Mouse (Mus musculus) heart, embryonic 14.5 days (tissue): Measurements from ENCODE around the gene Hist2h2ac. TPM values are rescaled to one million over a fixed set of nuclear protein-coding genes. Genes with fewer than 3 reads are reported as not detected.

Source experiments
- ATAC-seq: fragments of 200-750 bp; cut with Nextera tagmentation; 2 replicates; pipeline ENCODE4 v1.8.0; 2017; ENCODE audit warnings: low read depth, moderate TSS enrichment; ENCODE audit not compliant: insufficient number of reproducible peaks, insufficient read depth, low FRiP score
- H3K27ac ChIP-seq, 2 experiments: fragments of 200-500 bp in 1 of 2; fragments of 300-500 bp in 1 of 2; sonication (generic) in 1 of 2; replicated peaks in 1 of 2; 2 replicates each; pipeline ENCODE4 v1.5.1; 2012 to 2014; ENCODE audit warnings: low read depth in 2 of 2, low read length in 2 of 2, control low read depth in 1 of 2, mild to moderate bottlenecking in 1 of 2, mixed read lengths in 1 of 2; ENCODE audit not compliant: control insufficient read depth in 1 of 2, insufficient read depth in 1 of 2
- H3K27me3 ChIP-seq: fragments of 300-500 bp; sonication (generic); 2 replicates; pipeline ENCODE4 v1.6.1; 2014; ENCODE audit warnings: mild to moderate bottlenecking, low read length, control low read depth; ENCODE audit not compliant: control insufficient read depth, insufficient read depth
- H3K36me3 ChIP-seq: fragments of 300-500 bp; sonication (generic); 2 replicates; pipeline ENCODE4 v1.6.1; 2014; ENCODE audit warnings: mild to moderate bottlenecking, control low read depth, low read length, mixed read lengths; ENCODE audit not compliant: control insufficient read depth, insufficient read depth
- H3K4me1 ChIP-seq, 2 experiments: fragments of 200-500 bp in 1 of 2; fragments of 300-500 bp in 1 of 2; sonication (generic) in 1 of 2; 2 replicates each; pipeline ENCODE4 v1.6.1; 2012 to 2014; ENCODE audit warnings: low read length in 2 of 2, control low read depth in 1 of 2, mixed read lengths in 1 of 2; ENCODE audit not compliant: control insufficient read depth in 2 of 2, insufficient read depth in 2 of 2
- H3K4me2 ChIP-seq: fragments of 300-500 bp; sonication (generic); 2 replicates; pipeline ENCODE4 v1.6.1; 2014; ENCODE audit warnings: mild to moderate bottlenecking, low read length
- H3K4me3 ChIP-seq, 2 experiments: fragments of 200-500 bp in 1 of 2; fragments of 300-500 bp in 1 of 2; sonication (generic) in 1 of 2; 2 replicates each; pipeline ENCODE4 v1.5.1; 2012 to 2014; ENCODE audit warnings: low read length in 2 of 2, mild to moderate bottlenecking in 2 of 2, control low read depth in 1 of 2, low read depth in 1 of 2, moderate library complexity in 1 of 2; ENCODE audit not compliant: control insufficient read depth in 1 of 2, insufficient read depth in 1 of 2
- H3K9ac ChIP-seq: fragments of 300-500 bp; sonication (generic); 2 replicates; pipeline ENCODE4 v1.6.1; 2014; ENCODE audit warnings: mild to moderate bottlenecking, low read length
- H3K9me3 ChIP-seq: fragments of 300-500 bp; sonication (generic); 2 replicates; pipeline ENCODE4 v1.6.1; 2016; ENCODE audit warnings: low read length, control low read depth; ENCODE audit not compliant: control insufficient read depth
- WGBS: fragments of 180-500 bp; shearing (Covaris S2); extraction: QIAGEN DNeasy Blood & Tissue Kit; methylation state at CpG from one replicate; pipeline ENCODE4 v1.1.7; 2014; 5-methylcytosine and 5-hydroxymethylcytosine counted together
- polyA plus RNA-seq: library from polyadenylated mRNA; unstranded; fragments of >200 nt; fragmentation: Nextera tagmentation; extraction: Ambion mirVana; gene quantifications from 2 replicates; pipeline ENCODE4 v1.2.1, GENCODE M21; 2014

Hist2h2ac gene
- polyA plus RNA-seq, 1 experiment from 2014 or later = 4.7 TPM

DNA sequence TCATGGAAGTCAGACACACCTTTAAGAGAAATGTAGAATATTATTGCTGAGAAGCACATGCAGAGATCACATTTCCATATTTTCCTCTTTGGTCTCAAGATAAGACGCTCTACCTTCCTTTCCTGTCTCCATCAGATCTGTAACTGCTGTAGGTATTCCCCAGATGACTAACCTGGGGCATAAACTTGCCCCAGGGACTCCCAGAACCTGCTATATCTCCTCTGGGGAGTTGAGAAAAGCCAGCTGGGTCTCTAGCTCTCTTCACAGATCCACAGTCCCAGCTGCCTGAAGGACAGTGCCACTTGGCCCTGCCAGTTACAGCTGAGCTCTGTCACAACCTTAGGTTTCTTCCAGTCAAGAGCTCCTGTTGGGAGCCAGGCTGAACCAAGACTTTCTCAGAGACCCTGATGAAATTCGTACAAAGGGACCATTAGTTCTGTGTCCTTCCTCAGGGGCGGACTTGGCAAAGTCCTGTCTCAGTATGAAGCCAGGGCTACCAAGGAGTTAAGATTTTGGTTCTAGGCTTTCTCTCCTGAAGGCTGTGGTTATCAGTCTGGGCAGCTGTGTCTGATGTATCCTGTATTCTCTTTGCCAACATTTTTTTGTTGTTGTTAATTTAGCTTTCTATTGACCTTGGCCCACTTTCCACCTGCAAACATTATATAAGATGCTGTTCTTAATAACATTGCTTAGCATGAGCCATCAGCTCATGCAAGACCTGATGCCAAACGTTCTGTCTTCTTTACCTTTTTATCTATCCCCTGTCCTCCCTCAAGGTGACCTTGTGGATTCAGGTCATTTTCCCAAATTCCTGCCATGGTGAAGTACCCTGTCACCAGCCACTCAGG is 10.5 kb upstream of the Hist2h2ac start:
- no peaks in the 10 kb centered on the region for H3K4me1 ChIP-seq
- H3K9ac ChIP-seq = no peak overlapping the region
- no peaks in the 10 kb centered on the region for H3K27me3 ChIP-seq
- no peak overlapping the region for H3K4me2 ChIP-seq
- no peaks in the 10 kb centered on the region for H3K36me3 ChIP-seq
- 66% methylated on average over 4 of the region's 4 CpGs for WGBS
- no peak overlapping the region for H3K27ac ChIP-seq
- no peak overlapping the region for H3K4me3 ChIP-seq
- no peak for ATAC-seq
- H3K9me3 ChIP-seq = no peaks in the 10 kb centered on the region

DNA sequence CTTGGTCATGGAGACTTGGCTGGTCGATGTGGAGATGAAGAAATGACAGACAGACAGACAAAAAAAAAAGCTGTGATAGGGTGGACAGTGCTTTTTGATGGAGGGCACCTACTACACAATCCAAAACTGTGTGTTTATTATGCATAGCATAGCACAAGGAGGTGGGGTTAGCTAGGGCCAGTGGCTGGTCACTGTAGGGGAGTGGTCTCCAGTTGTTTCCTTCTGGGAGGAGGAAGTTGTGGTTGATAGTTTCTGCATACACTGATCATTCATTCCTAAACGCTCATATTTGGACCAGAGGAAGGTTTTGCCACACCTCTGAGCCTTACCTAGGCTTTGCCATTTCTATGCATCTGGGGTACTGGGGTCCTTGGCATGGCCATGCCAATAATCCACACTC is 9.7 kb upstream of the Hist2h2ac start:
- Histone ChIP-seq H3K27me3 (no peaks in the 10 kb centered on the region), H3K27ac (no peak overlapping the region), H3K36me3 (no peaks in the 10 kb centered on the region), H3K4me1 (0 out of 4 replicates have a peak, but pooled peaks cover 0 to 2% of the 10 kb centered on the region in 2 experiments), H3K4me2 (no peak overlapping the region), H3K9ac (no peak overlapping the region), H3K9me3 (no peaks in the 10 kb centered on the region), H3K4me3 (no peak overlapping the region)
- 61% methylated on average over 2 of the region's 2 CpGs for WGBS
- no peak for ATAC-seq

DNA sequence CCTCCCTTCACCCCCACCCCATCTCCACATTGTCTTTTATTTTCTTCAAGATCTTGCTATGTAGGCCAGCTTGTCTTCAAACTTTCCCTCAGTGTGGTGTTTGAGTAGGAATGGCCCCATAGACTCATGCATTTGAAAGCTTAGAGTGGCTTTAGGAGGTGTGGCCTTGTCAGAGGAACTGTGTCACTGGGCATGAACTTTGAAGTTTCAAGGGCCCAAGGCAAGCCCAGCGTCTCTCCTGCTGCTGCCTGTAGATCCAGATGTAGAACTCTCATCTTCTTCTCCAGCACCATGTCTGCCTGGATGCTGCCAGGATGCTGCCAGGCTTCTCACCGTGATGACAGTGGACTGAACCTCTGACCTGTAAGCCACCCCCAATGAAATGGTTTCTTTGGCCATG is 8.1 kb upstream of the Hist2h2ac start:
- no peak overlapping the region for H3K4me3 ChIP-seq

DNA sequence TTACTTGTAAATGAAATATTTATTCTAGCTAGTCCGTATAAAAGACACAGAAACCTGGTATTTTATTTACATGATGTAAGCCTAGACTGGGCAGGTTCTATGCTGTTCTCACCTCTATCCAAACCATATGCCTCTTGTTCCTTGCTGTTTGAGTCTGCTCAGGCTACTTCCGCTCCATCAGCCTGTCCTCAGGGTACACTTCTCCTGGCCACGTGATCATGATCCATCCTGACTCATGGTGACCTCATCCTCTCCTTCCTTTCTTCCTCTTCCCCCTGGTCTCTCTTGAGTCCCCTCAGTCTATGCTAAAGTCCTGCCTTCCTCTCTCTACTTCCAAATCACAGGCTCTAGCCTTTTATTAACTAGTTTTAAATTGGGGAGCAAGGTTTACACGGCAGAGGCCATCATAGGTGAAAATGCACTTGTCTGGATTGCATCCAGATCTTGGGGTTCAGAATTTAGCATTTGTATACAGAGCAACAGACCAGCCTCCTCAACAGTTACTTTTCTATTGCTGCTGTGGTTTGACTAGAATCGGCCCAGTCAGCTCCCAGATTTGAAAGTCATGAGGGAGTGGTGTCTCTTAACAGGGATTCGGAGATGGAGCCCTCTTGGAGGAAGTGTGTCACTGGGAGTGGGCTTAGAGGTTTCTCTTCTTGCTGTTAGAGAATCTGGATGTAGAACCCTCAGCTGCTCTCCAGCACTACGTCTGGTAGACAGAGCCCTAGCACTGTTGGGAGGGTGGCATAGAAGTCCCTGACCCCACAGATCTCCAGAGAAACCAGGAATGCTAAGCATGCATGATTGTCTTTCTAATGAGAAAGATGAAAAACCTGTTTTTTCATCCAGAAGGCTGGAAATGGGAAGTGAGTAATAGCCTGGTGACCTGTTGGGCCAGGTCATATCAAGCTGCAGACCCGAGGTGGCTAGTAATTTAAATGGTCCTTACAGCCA is 6.3 kb upstream of the Hist2h2ac start:
- Histone ChIP-seq H3K4me3 (no peak overlapping the region), H3K36me3 (no peaks in the 10 kb centered on the region), H3K27me3 (no peaks in the 10 kb centered on the region), H3K9me3 (no peaks in the 10 kb centered on the region), H3K9ac (no peak overlapping the region), H3K4me1 (peaks cover 4 to 17% of the 10 kb centered on the region in 2 experiments), H3K27ac (no peak overlapping the region), H3K4me2 (no peak overlapping the region)
- no peak for ATAC-seq
- WGBS = 65% methylated on average over 8 of the region's 8 CpGs

More for the DNA sequence above, 8.1 kb upstream of the Hist2h2ac start:
- Histone ChIP-seq H3K4me1 (0 out of 4 replicates have a peak, but pooled peaks cover 0 to 2% of the 10 kb centered on the region in 2 experiments), H3K27ac (no peak overlapping the region), H3K4me2 (no peak overlapping the region), H3K9ac (no peak overlapping the region), H3K27me3 (no peaks in the 10 kb centered on the region), H3K9me3 (no peaks in the 10 kb centered on the region), H3K36me3 (no peaks in the 10 kb centered on the region)
- ATAC-seq = no peak
- WGBS = 52% methylated on average over 2 of the region's 2 CpGs

DNA sequence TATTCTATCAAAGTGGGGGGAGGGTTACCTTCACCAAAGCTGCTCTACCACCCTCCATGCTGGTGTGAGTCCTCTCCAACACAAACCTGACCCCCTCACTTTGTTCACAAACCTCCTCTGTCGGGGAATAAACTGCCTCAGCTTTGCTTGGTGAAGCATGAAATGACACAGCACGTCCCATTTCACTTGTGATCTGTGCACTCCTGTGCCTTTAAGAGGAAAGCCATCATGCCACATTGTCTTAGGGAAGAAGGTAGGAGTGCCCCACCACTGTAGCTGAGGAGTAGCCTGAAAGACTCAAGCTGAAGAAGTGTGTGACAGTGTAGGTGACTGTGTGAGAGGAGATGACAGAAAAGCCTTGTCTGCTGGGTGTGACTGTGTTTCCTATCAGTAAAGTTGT is 4.7 kb upstream of the Hist2h2ac start:
- ATAC-seq = no peak
- H3K4me3 ChIP-seq = no peak overlapping the region
- no peaks in the 10 kb centered on the region for H3K9me3 ChIP-seq
- H3K4me2 ChIP-seq = no peak overlapping the region
- H3K36me3 ChIP-seq = no peaks in the 10 kb centered on the region
- no peaks in the 10 kb centered on the region for H3K27me3 ChIP-seq
- H3K9ac ChIP-seq = peak overlapping the region; percentile 41; the same call in 1 of the 2 replicates
- 24% methylated on average over 2 of the region's 2 CpGs for WGBS
- peaks cover 9 to 24% of the 10 kb centered on the region in 2 experiments for H3K4me1 ChIP-seq
- no peak overlapping the region for H3K27ac ChIP-seq

DNA sequence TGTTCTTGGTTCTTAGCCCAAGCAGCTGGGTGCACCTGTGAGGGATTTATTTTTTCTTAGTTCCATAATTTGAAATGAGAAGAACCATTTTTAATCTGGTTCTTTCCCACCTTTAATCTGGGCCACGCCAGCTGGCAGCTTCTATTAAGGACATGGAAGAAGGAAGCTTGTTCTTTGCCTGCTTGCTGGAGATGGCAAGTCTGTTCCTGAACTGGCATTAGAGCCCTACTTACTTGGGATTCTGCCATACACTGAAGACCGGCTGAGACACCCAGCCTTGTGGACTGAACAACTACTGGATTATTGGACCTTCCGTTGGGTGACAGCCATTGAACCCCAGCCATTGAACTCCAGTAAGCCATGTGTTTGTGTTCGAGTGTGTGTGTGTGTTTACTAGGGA is 2.1 kb upstream of the Hist2h2ac start:
- peaks cover 9 to 30% of the 10 kb centered on the region in 2 experiments for H3K4me1 ChIP-seq
- no peak overlapping the region for H3K27ac ChIP-seq
- H3K4me2 ChIP-seq = peak overlapping the region; percentile 76
- WGBS = 92% methylated on average over 4 of the region's 4 CpGs
- H3K9me3 ChIP-seq = no peaks in the 10 kb centered on the region
- H3K9ac ChIP-seq = no peak overlapping the region
- no peaks in the 10 kb centered on the region for H3K36me3 ChIP-seq
- H3K4me3 ChIP-seq = no peak overlapping the region
- ATAC-seq = no peak
- H3K27me3 ChIP-seq = no peaks in the 10 kb centered on the region

DNA sequence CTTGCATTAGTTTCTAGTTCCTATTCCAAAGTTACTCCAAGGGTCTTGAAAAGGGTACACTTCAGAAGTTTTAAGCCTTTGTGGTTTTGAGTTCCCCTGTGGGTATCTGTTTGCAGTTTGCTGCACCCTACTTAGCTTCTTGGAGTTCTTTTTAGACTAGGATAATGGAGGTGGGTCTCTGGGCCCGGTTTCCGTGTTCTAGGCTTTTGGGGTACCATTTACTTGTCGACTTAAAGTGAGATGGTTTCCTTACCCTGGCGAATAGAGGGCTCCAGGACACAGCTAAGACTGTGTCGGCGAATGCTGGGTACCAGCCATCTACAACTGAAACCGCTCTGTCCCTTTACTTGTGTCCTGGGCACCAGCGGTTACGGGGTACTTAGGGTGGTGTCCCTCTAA is 959 bp upstream of the Hist2h2ac start:
- Histone ChIP-seq H3K36me3 (no peaks in the 10 kb centered on the region), H3K27me3 (no peaks in the 10 kb centered on the region), H3K9me3 (no peaks in the 10 kb centered on the region), H3K4me3 (peak overlapping the region; percentile 60 to 72), H3K9ac (peak overlapping the region; percentile 93), H3K4me1 (peaks cover 9 to 30% of the 10 kb centered on the region in 2 experiments), H3K27ac (peak overlapping the region; percentile 95 to 100), H3K4me2 (peak overlapping the region; percentile 76)
- no peak for ATAC-seq
- WGBS = 33% methylated on average over 9 of the region's 9 CpGs
